Mouse (Mus musculus) liver, embryonic 14.5 days (tissue): ENCODE measurements around the gene Plxna4. TPM values are rescaled to one million over a fixed set of nuclear protein-coding genes. Genes with fewer than 3 reads are reported as not detected.

Experiments used
- ATAC-seq: fragments of 200-750 bp; cut with Nextera tagmentation; 2 replicates; pipeline ENCODE4 v1.8.0; 2017; ENCODE audit warnings: moderate number of reproducible peaks, mild to moderate bottlenecking, moderate library complexity; ENCODE audit not compliant: insufficient read depth
- DNase-seq, 3 experiments: peaks; one replicate each; pipeline ENCODE4 v3.0.0-alpha.2; 2012 to 2013; ENCODE audit warnings: low read depth in 3 of 3, low spot score in 3 of 3
- H3K27ac ChIP-seq: fragments of 300-500 bp; sonication (generic); 2 replicates; pipeline ENCODE4 v1.5.1; 2014; ENCODE audit warnings: moderate library complexity, mild to moderate bottlenecking, control low read depth, inconsistent platforms
- H3K27me3 ChIP-seq: fragments of 300-500 bp; sonication (generic); 2 replicates; pipeline ENCODE4 v1.6.1; 2014; ENCODE audit warnings: mild to moderate bottlenecking, low read length, moderate library complexity; ENCODE audit not compliant: control insufficient read depth, insufficient read depth
- H3K36me3 ChIP-seq: fragments of 300-500 bp; sonication (generic); replicated peaks from 2 replicates; pipeline ENCODE4 v1.6.1; 2014; ENCODE audit warnings: low read depth; ENCODE audit not compliant: control insufficient read depth, insufficient read depth
- H3K4me1 ChIP-seq, 2 experiments: fragments of 200-500 bp in 1 of 2; fragments of 300-500 bp in 1 of 2; sonication (generic) in 1 of 2; replicated peaks; 2 replicates each; pipeline ENCODE4 v1.6.1; 2012 to 2014; ENCODE audit warnings: antibody characterized with exemption in 1 of 2, inconsistent platforms in 1 of 2, low read length in 1 of 2; ENCODE audit not compliant: control insufficient read depth in 2 of 2, insufficient read depth in 2 of 2
- H3K4me2 ChIP-seq: fragments of 300-500 bp; sonication (generic); 2 replicates; pipeline ENCODE4 v1.6.1; 2014; ENCODE audit warnings: low read depth, mild to moderate bottlenecking, control low read depth, moderate library complexity
- H3K4me3 ChIP-seq, 2 experiments: fragments of 200-500 bp in 1 of 2; fragments of 300-500 bp in 1 of 2; sonication (generic) in 1 of 2; 2 replicates each; pipeline ENCODE4 v1.5.1; 2012 to 2014; ENCODE audit warnings: low read depth in 2 of 2, low read length in 2 of 2, mild to moderate bottlenecking in 2 of 2, control low read depth in 1 of 2, inconsistent platforms in 1 of 2, moderate library complexity in 1 of 2; ENCODE audit not compliant: insufficient read depth in 1 of 2
- H3K9ac ChIP-seq: fragments of 300-500 bp; sonication (generic); replicated peaks from 2 replicates; pipeline ENCODE4 v1.6.1; 2014; ENCODE audit warnings: mild to moderate bottlenecking, control low read depth, moderate library complexity
- H3K9me3 ChIP-seq: fragments of 300-500 bp; sonication (generic); 2 replicates; pipeline ENCODE4 v1.6.1; 2016; ENCODE audit warnings: low read length, mixed read lengths; ENCODE audit not compliant: control insufficient read depth
- CTCF ChIP-seq: IDR thresholded peaks from 2 replicates; pipeline ENCODE4 v1.5.1; 2016; ENCODE audit warnings: antibody characterized with exemption, low read depth, control low read depth
- EP300 ChIP-seq: IDR thresholded peaks from 2 replicates; pipeline ENCODE4 v1.6.1; 2016; ENCODE audit warnings: antibody characterized with exemption, low read depth
- WGBS: fragments of 180-500 bp; shearing (Covaris S2); extraction: QIAGEN DNeasy Blood & Tissue Kit; methylation state at CpG from one replicate; pipeline ENCODE4 v1.1.7; 2014; ENCODE audit not compliant: insufficient replicate concordance; 5-methylcytosine and 5-hydroxymethylcytosine counted together
- polyA plus RNA-seq, 2 experiments: library from polyadenylated mRNA; depleted of rRNA in 1 of 2; stranded (reverse) in 1 of 2; unstranded in 1 of 2; fragments of >200 nt; fragmentation: Nextera tagmentation in 1 of 2; extraction: Ambion mirVana in 1 of 2; gene quantifications; 2 replicates each; pipeline versions ENCODE4 v1.2.1 to v1.2.3; 2012 to 2014

Plxna4 gene
- polyA plus RNA-seq, 2 experiments: 0.17 to 0.25 TPM

DNA sequence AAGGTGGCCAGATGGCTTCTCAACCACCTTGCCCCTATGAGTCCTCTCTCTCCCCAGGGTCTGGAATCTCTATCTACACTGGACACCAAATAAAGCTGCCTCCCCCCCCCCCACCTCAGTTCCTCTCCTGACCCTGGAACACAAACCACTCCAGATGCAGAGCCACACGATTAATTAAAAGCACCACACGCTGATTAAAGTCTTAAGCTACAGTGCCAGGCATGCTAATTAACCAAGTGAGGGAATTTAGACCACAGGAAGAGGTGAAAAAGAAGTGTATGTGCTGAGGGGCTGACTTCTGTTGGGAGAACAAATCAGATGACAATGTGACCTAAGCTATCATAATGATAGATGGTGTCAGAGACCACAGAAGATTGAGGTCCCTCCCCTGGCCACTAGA lies 332.8 kb downstream of the Plxna4 start:
- H3K9ac ChIP-seq: no peak overlapping the region
- TF ChIP-seq CTCF: no peak
- no peak for TF ChIP-seq EP300
- no peaks in the 10 kb centered on the region for H3K4me1 ChIP-seq
- DNase-seq (no peak), ATAC-seq (no peak)
- no peak overlapping the region for H3K4me3 ChIP-seq
- H3K36me3 ChIP-seq: no peaks in the 10 kb centered on the region
- 41% methylated on average over 2 of the region's 2 CpGs for WGBS
- H3K27ac ChIP-seq: no peak overlapping the region
- no peaks in the 10 kb centered on the region for H3K27me3 ChIP-seq
- no peak overlapping the region for H3K4me2 ChIP-seq
- no peaks in the 10 kb centered on the region for H3K9me3 ChIP-seq

DNA sequence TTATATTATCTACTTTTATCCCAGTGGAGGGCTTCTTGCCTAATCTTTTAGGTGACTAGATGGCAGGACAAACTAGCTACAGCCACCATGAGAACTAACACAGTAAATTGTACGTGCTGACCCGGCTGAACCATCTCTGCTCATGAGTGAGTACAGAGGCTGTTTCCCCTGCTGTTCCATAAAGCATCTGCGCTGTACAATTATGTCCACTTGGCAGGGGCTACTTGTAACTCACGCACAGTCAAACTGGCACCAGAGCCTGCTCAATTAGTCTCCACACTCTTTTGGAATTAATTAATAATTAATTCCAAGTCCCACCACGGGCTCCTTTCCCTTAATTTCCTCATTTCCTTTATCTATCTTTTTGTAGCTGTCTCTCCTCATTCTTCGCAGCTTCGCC lies 335.8 kb downstream of the Plxna4 start:
- H3K9ac ChIP-seq: no peak overlapping the region
- no peak overlapping the region for H3K4me2 ChIP-seq
- H3K27me3 ChIP-seq: no peaks in the 10 kb centered on the region

GRCm38 (mm10) chr6:32251674-32252073 lies 336.3 kb downstream of the Plxna4 start:
- no peak overlapping the region for H3K27ac ChIP-seq
- no peak overlapping the region for H3K4me2 ChIP-seq
- no peak overlapping the region for H3K9ac ChIP-seq
- no peaks in the 10 kb centered on the region for H3K27me3 ChIP-seq
- no peaks in the 10 kb centered on the region for H3K36me3 ChIP-seq
- WGBS: 58% methylated on average over 10 of the region's 10 CpGs
- no peak for ATAC-seq
- no peaks in the 10 kb centered on the region for H3K9me3 ChIP-seq
- H3K4me1 ChIP-seq: no peaks in the 10 kb centered on the region
- DNase-seq: no peak
- TF ChIP-seq CTCF (no peak), EP300 (no peak)
- H3K4me3 ChIP-seq: no peak overlapping the region

More for the DNA sequence above, 335.8 kb downstream of the Plxna4 start:
- Histone ChIP-seq H3K4me1 (no peaks in the 10 kb centered on the region), H3K4me3 (no peak overlapping the region), H3K36me3 (no peaks in the 10 kb centered on the region), H3K27ac (no peak overlapping the region), H3K9me3 (no peaks in the 10 kb centered on the region)
- DNase-seq (no peak), ATAC-seq (no peak)
- TF ChIP-seq EP300: no peak
- 68% methylated on average over 7 of the region's 7 CpGs for WGBS

- 61% methylated on average over 6 of the region's 6 CpGs for WGBS
- no peaks in the 10 kb centered on the region for H3K4me1 ChIP-seq
- ATAC-seq (no peak), DNase-seq (no peak)
- H3K9ac ChIP-seq: no peak overlapping the region
- no peaks in the 10 kb centered on the region for H3K36me3 ChIP-seq
- no peaks in the 10 kb centered on the region for H3K9me3 ChIP-seq
- H3K27ac ChIP-seq: no peak overlapping the region
- no peak overlapping the region for H3K4me2 ChIP-seq
- H3K4me3 ChIP-seq: no peak overlapping the region
- TF ChIP-seq EP300 (no peak), CTCF (no peak)
- H3K27me3 ChIP-seq: no peaks in the 10 kb centered on the region
Measured at GRCm38 (mm10) chr6:32246036-32246435, 342.0 kb downstream of the Plxna4 start.

GRCm38 (mm10) chr6:32243040-32243439 lies 345.0 kb downstream of the Plxna4 start:
- H3K27me3 ChIP-seq: no peaks in the 10 kb centered on the region
- H3K9me3 ChIP-seq: no peaks in the 10 kb centered on the region
- DNase-seq (no peak), ATAC-seq (no peak)
- no peak overlapping the region for H3K9ac ChIP-seq
- TF ChIP-seq CTCF (no peak), EP300 (no peak)
- H3K4me2 ChIP-seq: no peak overlapping the region
- H3K36me3 ChIP-seq: no peaks in the 10 kb centered on the region
- no peak overlapping the region for H3K4me3 ChIP-seq
- no peaks in the 10 kb centered on the region for H3K4me1 ChIP-seq
- H3K27ac ChIP-seq: no peak overlapping the region
- WGBS: 48% methylated on average over 2 of the region's 2 CpGs

GRCm38 (mm10) chr6:32231383-32231782 lies 356.6 kb downstream of the Plxna4 start:
- no peak overlapping the region for H3K9ac ChIP-seq
- ATAC-seq (no peak), DNase-seq (no peak)
- no peaks in the 10 kb centered on the region for H3K36me3 ChIP-seq
- WGBS: 63% methylated on average over 2 of the region's 2 CpGs
- H3K4me3 ChIP-seq: no peak overlapping the region
- H3K4me1 ChIP-seq: no peaks in the 10 kb centered on the region
- H3K4me2 ChIP-seq: no peak overlapping the region
- no peak for TF ChIP-seq EP300
- no peak for TF ChIP-seq CTCF
- H3K27me3 ChIP-seq: no peaks in the 10 kb centered on the region
- no peak overlapping the region for H3K27ac ChIP-seq
- H3K9me3 ChIP-seq: no peaks in the 10 kb centered on the region
